Mouse (Mus musculus): ENCODE results near the gene Traf3. TPM values are rescaled to one million over a fixed set of nuclear protein-coding genes. Genes with fewer than 3 reads are reported as not detected.

The Traf3 gene
- total RNA-seq, 4 experiments from 2014 or later = 12.5 to 19.0 (median 15.3) TPM

GRCm38 (mm10) chr12:111251227-111251626 is 85.1 kb downstream of the Traf3 start:
- no peak for DNase-seq (ENCODE audit: low spot score)

GRCm38 (mm10) chr12:111263650-111264049 is 97.5 kb downstream of the Traf3 start:
- DNase-seq (ENCODE audit: low spot score) = no peak

DNA sequence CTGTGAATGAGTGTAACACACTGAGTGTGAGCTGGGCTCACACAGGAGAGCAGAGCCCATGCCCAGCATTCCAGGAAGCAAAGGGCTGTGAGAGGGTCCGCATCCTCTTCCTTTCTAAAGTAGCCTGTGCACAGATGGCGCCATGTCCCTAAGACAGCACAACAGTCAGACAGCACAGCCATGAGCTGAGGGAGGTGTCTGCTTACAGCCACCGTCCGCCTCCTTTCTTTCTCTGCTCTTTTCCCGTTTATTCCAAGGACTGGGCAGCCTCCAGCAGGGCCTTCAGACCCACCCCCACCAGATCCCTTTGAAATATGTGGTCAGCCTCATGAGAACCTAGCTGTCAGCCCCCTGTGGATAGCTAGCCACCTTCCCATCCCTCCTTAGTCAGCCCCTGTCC is 99.0 kb downstream of the Traf3 start:
- no peak for DNase-seq (ENCODE audit: low spot score)

- no peak for DNase-seq (ENCODE audit: low spot score)
Measured at GRCm38 (mm10) chr12:111266592-111266991, 100.4 kb downstream of the Traf3 start.

DNA sequence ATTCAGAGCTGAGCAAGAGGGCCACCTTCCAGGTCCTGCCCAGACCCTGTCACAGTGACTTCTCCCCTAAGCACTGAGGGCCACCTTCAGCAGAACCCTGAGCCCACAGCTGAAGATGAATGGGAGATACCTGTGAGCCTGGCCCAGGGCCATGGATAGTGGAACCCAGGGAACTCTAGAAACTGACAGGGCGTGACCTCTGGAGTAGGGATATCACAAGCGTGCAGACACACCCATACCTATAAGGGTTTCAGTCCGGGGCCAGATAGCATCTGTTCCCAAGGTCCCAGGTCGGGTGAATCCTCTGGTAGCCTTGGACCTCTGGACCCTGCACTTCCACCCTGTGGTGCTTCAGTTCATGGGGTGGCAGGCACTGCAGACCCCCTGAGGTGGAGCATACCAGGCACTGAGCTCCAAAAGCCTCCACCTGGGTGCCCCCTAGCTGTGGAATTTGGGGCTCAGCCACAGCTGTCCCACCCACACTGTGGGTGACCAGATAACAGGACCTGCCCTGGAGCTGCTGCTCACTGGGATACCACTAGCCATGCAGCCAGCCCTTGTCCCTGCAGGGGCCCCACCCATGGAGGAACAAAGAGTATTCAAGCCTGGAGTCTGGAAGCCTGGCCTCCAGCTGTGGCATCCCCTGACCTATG is 101.6 kb downstream of the Traf3 start:
- DNase-seq (ENCODE audit: low spot score) = no peak

GRCm38 (mm10) chr12:111270629-111271277 is 104.6 kb downstream of the Traf3 start, which contains the start of gene Amn:
Gene Amn (plus strand): TSS chr12:111271095.
- DNase-seq (ENCODE audit: low spot score) = no peak

GRCm38 (mm10) chr12:111271406-111271805 is 105.2 kb downstream of the Traf3 start:
- DNase-seq (ENCODE audit: low spot score) = no peak

GRCm38 (mm10) chr12:111271966-111272365 is 105.8 kb downstream of the Traf3 start:
- no peak for DNase-seq (ENCODE audit: low spot score)

GRCm38 (mm10) chr12:111272420-111272819 is 106.2 kb downstream of the Traf3 start:
- peak; percentile 55 for DNase-seq (ENCODE audit: low spot score)

DNA sequence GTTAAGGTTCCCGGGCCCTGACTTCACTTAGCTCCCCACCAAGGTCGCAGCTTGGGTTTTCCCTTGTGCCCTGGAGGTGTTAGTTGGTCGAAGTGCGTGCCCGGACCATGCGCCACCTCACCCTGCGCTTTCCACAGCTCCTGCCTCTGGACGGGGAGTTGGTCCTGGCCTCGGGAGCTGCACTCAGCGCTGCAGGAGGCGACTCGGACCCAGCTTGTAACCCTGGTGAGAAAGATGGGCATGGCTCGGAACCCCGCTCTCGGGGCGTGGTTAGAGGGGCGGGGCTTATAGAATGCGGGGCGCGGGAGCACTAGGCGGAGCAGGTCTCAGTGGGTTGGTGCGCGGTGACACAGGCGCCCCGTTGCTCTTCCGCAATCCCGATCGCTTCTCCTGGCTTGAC is 107.8 kb downstream of the Traf3 start:
- DNase-seq (ENCODE audit: low spot score) = no peak

DNA sequence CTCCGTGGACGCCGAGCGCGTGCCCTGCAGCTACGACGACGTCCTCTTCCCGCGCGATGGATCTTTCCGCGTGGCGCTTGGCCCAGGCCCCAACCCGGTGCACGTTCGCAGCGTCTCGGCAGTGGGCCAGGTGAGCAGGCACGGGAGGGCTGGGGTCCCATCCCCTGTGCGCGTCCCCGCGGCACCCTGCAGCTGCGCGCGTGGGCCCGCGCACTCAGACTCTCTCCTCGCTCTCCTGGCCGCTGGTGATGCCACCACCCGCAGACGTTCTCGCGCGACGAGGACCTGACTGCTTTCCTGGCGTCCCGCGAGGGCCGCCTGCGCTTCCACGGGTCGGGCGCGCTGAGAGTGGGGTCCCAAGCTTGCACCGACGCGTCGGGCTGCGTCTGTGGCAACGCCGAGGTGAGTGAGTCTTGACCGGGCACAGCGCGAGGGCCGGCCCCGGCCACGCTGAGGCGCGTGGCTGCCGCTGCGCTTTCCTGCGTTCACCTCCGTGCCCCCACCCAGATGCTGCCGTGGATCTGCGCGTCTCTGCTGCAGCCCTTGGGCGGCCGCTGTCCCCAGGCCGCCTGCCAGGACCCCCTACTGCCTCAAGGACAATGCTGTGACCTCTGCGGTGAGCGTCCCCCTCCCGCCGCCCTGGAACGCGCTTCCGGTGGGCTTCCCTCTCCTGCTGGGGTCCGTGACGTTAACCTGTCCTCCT is 108.4 kb downstream of the Traf3 start:
- no peak for DNase-seq (ENCODE audit: low spot score)

DNA sequence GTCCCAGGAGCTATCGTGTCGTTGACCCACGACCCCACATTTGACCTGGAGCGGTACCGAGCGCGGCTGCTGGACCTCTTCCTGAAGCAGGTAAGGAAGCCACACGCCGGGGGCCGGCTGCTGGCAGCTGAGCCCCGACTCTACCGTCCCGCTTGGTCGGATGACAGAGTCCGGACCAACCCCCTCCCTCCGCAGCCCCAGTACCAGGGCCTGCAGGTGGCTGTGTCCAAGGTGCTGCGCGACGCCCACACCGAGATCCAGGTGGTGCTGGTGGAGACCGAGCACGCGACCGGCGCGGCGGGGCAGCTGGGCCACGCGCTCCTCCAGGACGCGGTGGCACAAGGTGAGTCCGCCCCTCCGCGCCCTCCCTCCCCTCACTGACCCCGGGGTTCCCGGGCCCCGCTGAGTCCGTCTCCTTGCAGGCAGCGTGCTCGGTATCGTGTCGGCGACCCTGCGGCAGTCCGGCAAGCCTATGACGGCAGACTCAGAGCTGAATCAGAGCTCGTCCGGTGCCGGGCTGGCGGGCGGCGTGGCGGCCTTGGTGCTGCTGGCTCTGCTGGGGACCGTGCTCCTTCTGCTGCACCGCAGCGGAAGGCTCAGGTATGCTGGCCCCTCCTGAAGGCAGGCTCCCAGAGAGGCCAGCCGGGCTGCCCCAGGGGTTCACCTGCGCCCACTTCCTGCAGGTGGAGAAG is 109.1 kb downstream of the Traf3 start:
- no peak for DNase-seq (ENCODE audit: low spot score)

DNA sequence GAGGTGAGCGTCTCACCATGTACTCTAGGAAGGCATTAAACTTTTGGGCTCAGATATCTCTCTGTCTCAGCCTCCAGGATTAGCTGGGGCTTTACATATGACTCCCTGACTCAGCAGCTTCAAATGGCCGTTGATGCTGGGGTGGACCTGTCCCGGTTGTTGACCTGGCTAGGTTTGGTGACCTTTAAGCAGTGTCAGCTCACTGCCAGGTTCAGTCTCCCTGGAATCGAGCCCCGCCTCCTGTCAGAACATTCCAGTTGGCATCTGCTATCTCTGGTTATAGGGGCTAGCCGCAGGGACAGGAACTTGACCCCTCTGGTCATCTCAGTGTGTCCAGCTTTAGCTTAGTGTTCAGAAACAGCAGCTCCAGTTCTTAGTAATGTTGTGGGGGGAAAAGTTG is 110.2 kb downstream of the Traf3 start:
- no peak for DNase-seq (ENCODE audit: low spot score)

DNA sequence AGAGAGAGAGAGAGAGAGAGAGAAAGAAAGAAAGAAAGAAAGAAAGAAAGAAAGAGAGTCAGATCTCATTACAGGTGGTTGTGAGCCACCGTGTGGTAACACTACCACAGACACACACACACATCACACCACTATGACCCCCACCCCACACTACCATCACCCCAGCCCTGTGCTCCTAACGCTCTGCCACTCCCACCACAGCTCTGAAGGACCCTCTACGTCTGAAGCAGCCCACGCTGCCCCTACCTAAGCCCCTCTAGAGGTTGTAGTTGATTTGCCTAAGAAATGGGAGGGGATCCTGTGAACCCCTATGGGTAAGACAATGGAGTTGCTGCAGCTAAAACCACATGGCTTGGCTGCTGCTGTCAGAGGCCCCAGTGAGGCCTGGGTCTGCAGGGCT is 117.4 kb downstream of the Traf3 start:
- no peak for DNase-seq (ENCODE audit: low spot score)

GRCm38 (mm10) chr12:111284532-111284931 is 118.4 kb downstream of the Traf3 start:
- no peak for DNase-seq (ENCODE audit: low spot score)

DNA sequence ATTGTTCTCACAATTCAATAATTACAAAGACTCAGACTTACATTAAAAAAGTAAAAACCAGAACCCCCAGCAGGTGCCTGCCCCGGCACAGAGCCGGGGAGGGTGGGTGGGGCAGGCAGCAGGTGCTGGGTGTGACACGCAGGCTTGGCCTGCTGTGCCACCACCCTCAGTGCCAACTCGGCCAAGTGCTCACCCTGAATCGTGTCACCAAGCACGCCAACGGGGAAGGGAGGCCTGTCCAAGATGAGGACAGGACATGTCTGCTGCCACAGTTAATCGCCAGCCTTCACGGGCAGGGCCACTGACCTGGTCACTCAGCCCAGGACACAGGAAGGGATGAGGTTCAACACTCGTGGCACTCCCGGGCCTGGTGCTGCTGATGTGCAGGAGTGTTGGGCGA is 126.9 kb downstream of the Traf3 start:
- no peak for DNase-seq (ENCODE audit: low spot score)

GRCm38 (mm10) chr12:111301322-111302017 is 135.3 kb downstream of the Traf3 start:
- no peak for DNase-seq (ENCODE audit: low spot score)

DNA sequence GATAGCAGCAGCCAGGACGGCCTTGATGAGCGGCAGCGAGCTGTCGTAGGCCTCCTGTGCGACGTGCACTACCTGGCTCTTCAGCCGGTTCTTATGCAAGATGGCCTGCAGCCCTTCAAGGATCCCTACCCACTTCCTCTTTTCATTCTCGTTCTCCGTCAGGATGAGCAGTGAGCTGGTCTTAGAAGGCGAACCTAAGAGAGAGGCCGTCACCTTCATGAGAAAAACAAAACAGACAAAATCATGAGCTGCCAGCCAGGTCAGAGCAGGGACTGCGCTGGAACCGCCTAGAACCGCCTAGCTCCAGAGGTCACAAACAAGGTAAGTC is 135.8 kb downstream of the Traf3 start:
- no peak for DNase-seq (ENCODE audit: low spot score)

GRCm38 (mm10) chr12:111303702-111304337 is 137.7 kb downstream of the Traf3 start:
- no peak for DNase-seq (ENCODE audit: low spot score)

GRCm38 (mm10) chr12:111306821-111307220 is 140.7 kb downstream of the Traf3 start:
- DNase-seq (ENCODE audit: low spot score) = no peak

- DNase-seq (ENCODE audit: low spot score) = no peak
Measured at GRCm38 (mm10) chr12:111309256-111309655, 143.1 kb downstream of the Traf3 start.

Measured in heart, adult 8-10 months (tissue).